Mouse (Mus musculus) embryonic facial prominence, embryonic 14.5 days (tissue): ENCODE measurements at regions not wholly inside any gene's neighbourhood (a gene's known extent, or its start where the extent isn't known, plus 50 kb on each side); places are given as distances from the start of the nearest gene placed in this dataset.

Source experiments
- ATAC-seq: fragments of 200-750 bp; cut with Nextera tagmentation; 2 replicates; pipeline ENCODE4 v1.8.0; 2017; ENCODE audit warnings: low read depth, moderate number of reproducible peaks, moderate TSS enrichment
- DNase-seq: peaks from one replicate; pipeline ENCODE4 v3.0.0-alpha.2; 2015; ENCODE audit warnings: low spot score
- H3K27ac ChIP-seq: fragments of 300-500 bp; sonication (generic); replicated peaks from 2 replicates; pipeline ENCODE4 v1.5.1; 2014; ENCODE audit warnings: low read depth, mild to moderate bottlenecking, low read length, moderate library complexity
- H3K27me3 ChIP-seq: fragments of 300-500 bp; sonication (generic); replicated peaks from 2 replicates; pipeline ENCODE4 v1.6.1; 2014; ENCODE audit warnings: low read length; ENCODE audit not compliant: control insufficient read depth, insufficient read depth
- H3K36me3 ChIP-seq: fragments of 300-500 bp; sonication (generic); 2 replicates; pipeline ENCODE4 v1.6.1; 2014; ENCODE audit warnings: low read length, mixed read lengths; ENCODE audit not compliant: control insufficient read depth, insufficient read depth
- H3K4me1 ChIP-seq: fragments of 300-500 bp; sonication (generic); 2 replicates; pipeline ENCODE4 v1.6.1; 2014; ENCODE audit warnings: antibody characterized with exemption, low read length; ENCODE audit not compliant: control insufficient read depth, insufficient read depth
- H3K4me2 ChIP-seq: fragments of 300-500 bp; sonication (generic); 2 replicates; pipeline ENCODE4 v1.6.1; 2014; ENCODE audit warnings: low read depth, mild to moderate bottlenecking, low read length, moderate library complexity, mixed read lengths
- H3K4me3 ChIP-seq: fragments of 300-500 bp; sonication (generic); 2 replicates; pipeline ENCODE4 v1.5.1; 2014; ENCODE audit warnings: low read depth, mild to moderate bottlenecking, low read length
- H3K9ac ChIP-seq: fragments of 300-500 bp; sonication (generic); 2 replicates; pipeline ENCODE4 v1.6.1; 2014; ENCODE audit warnings: low read depth, mild to moderate bottlenecking, low read length, moderate library complexity, mixed read lengths
- H3K9me3 ChIP-seq: fragments of 300-500 bp; sonication (generic); 2 replicates; pipeline ENCODE4 v1.6.1; 2016; ENCODE audit warnings: low read length; ENCODE audit not compliant: control insufficient read depth
- WGBS: fragments of 180-500 bp; shearing (Covaris S2); extraction: QIAGEN DNeasy Blood & Tissue Kit; methylation state at CpG from one replicate; pipeline ENCODE4 v1.1.7; 2014; 5-methylcytosine and 5-hydroxymethylcytosine counted together

DNA sequence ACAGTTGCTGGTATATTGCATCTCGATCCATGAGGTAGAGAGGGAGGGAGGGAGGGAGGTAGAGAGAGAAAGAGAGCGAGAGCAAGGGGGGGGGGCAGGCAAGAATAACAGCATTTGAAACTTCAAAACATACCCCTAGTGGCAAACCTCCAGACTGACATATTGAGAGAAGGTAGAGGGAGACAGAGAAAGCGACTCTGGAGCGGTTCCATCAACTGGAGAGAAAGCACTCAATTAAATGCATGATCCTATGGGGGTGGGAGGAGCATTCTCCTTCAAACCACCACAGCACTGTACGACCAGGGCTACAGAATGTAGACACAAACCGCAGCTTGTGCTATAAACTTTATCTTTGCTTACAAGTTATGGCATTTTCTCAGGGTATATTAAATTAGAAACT lies 345.7 kb upstream of the Klf12 start:
- Histone ChIP-seq H3K4me1 (no peaks in the 10 kb centered on the region), H3K4me3 (no peak overlapping the region), H3K9me3 (no peaks in the 10 kb centered on the region), H3K27ac (no peak overlapping the region), H3K36me3 (no peaks in the 10 kb centered on the region), H3K9ac (no peak overlapping the region), H3K4me2 (no peak overlapping the region), H3K27me3 (no peaks in the 10 kb centered on the region)
- DNase-seq (no peak), ATAC-seq (no peak; the same call in 1 of the 2 replicates)
- WGBS = 75% methylated on average over 6 of the region's 6 CpGs

- peak; percentile 77 for ATAC-seq
- Histone ChIP-seq H3K27ac (no peak overlapping the region), H3K4me3 (no peak overlapping the region), H3K9ac (no peak overlapping the region), H3K9me3 (no peaks in the 10 kb centered on the region), H3K27me3 (no peaks in the 10 kb centered on the region), H3K36me3 (no peaks in the 10 kb centered on the region), H3K4me2 (no peak overlapping the region), H3K4me1 (no peaks in the 10 kb centered on the region)
- DNase-seq = peak; percentile 34
- 33% methylated on average over 2 of the region's 2 CpGs for WGBS
These were observed 343.0 kb upstream of the Klf12 start for GRCm38 (mm10) chr14:100627523-100627922.

DNA sequence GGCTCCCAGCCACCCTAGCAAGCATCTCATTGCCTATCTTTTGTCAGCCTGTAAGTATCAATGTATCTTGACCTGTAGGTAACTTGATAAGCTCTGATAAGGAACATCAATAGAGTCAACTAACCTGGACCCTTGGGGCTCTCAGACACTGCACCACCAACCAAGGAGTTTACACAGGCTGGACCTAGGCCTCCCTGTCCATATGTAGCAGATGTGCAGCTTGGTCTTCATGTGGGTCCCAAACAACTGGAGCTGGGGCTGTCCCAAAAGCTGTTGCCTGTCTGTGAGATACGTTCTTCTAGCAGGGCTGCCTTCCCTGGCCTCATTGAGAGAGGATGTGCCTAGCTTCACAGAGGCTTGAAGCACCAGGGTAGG lies 335.2 kb upstream of the Klf12 start:
- Histone ChIP-seq H3K36me3 (no peaks in the 10 kb centered on the region), H3K27ac (no peak overlapping the region), H3K4me1 (no peaks in the 10 kb centered on the region), H3K9ac (no peak overlapping the region), H3K4me3 (no peak overlapping the region), H3K4me2 (no peak overlapping the region), H3K9me3 (no peaks in the 10 kb centered on the region), H3K27me3 (no peaks in the 10 kb centered on the region)
- peak; percentile 37; the same call in 1 of the 2 replicates for ATAC-seq
- 58% methylated on average over 1 of the region's 1 CpGs for WGBS
- DNase-seq = no peak

DNA sequence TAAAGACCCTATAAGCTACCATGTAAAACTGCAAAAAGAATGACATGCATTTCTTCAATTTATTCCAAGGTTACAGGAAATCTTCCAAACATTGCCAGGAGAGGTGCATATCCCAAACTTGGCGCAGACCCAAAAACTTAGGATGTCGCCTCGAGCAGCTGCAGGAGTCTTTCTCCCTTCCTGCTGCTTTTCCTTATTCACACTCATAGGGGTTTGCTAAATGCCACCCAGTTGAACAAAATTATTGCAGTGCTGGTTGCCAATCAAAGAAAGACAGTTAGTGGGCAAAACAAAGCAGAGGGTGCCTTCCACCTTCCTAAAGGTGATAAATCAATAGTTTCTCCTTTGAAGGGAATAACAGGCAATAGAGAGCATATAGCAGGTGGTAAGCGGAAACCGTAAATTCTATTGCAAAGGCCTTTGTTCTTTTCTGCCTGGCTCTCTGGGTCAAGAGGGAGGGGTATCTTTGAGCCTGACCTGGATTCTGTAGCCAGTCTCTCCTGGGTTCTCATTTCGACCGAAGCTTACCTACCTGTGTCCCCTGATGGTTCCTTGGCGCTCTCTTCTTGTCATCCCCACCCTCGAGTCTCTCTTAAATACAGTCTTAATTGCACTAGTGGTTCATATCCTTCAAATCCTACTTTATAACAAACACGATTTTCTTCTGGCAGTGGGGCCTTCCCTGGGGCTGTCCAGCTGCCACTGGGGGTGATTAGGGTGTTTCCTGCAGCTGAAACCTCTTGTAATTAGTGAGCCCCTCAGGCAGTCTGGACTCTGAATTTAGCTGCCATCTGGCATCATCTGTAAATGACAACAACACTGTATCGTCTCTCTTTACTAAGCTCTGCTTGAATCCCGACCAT lies 334.5 kb upstream of the Klf12 start:
- no peaks in the 10 kb centered on the region for H3K9me3 ChIP-seq
- no peaks in the 10 kb centered on the region for H3K4me1 ChIP-seq
- H3K4me2 ChIP-seq = no peak overlapping the region
- H3K36me3 ChIP-seq = no peaks in the 10 kb centered on the region
- peak; percentile 74 for ATAC-seq
- no peak overlapping the region for H3K27ac ChIP-seq
- no peaks in the 10 kb centered on the region for H3K27me3 ChIP-seq
- no peak overlapping the region for H3K9ac ChIP-seq
- DNase-seq = peak; percentile 59
- 43% methylated on average over 12 of the region's 12 CpGs for WGBS
- no peak overlapping the region for H3K4me3 ChIP-seq

GRCm38 (mm10) chr14:100610017-100610760 lies 325.7 kb upstream of the Klf12 start:
- no peaks in the 10 kb centered on the region for H3K4me1 ChIP-seq
- DNase-seq (peak; percentile 80), ATAC-seq (peak; percentile 57; the same call in 1 of the 2 replicates)
- no peak overlapping the region; the same call in 1 of the 2 replicates for H3K27ac ChIP-seq
- H3K27me3 ChIP-seq = no peaks in the 10 kb centered on the region
- H3K9ac ChIP-seq = no peak overlapping the region
- no peaks in the 10 kb centered on the region for H3K9me3 ChIP-seq
- no peaks in the 10 kb centered on the region for H3K36me3 ChIP-seq
- H3K4me3 ChIP-seq = no peak overlapping the region
- 84% methylated on average over 1 of the region's 1 CpGs for WGBS
- no peak overlapping the region for H3K4me2 ChIP-seq

GRCm38 (mm10) chr14:100607109-100607508 lies 322.6 kb upstream of the Klf12 start:
- peak; percentile 51 for DNase-seq
- H3K36me3 ChIP-seq = no peaks in the 10 kb centered on the region
- H3K9me3 ChIP-seq = no peaks in the 10 kb centered on the region
- no peak overlapping the region for H3K4me2 ChIP-seq
- no peak overlapping the region for H3K9ac ChIP-seq
- H3K27ac ChIP-seq = no peak overlapping the region
- WGBS = 75% methylated on average over 4 of the region's 4 CpGs
- H3K27me3 ChIP-seq = no peaks in the 10 kb centered on the region
- ATAC-seq = no peak
- H3K4me1 ChIP-seq = no peaks in the 10 kb centered on the region
- no peak overlapping the region for H3K4me3 ChIP-seq

DNA sequence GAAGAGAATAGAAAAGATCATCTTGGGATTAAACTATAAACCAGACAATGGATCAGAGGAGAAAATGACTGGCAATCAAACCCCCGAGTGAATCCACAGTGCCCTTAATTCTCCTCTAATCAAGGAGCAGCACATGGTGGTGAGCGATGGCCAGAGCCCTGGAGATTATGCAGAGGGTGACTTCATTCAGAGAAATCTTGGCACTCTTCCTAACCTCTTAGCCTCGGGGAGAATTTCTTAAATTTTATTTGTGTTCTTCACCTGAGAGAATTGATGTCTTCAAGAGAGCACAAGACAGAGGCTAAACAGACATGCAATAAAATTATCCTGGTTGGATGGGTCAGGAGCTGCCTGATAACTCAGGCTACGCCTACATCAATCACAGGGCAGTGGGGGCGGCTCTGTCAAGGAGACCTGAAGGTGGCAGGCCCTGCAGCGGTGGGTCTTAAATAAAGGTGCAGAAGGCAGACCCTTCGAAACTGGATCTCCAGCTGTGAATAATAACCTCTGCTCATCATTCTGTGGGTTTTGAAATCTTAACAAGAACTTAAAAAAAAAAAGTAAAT lies 316.5 kb upstream of the Klf12 start:
- ATAC-seq (peak; percentile 50; the same call in 1 of the 2 replicates), DNase-seq (peak; percentile 29)
- Histone ChIP-seq H3K9ac (no peak overlapping the region), H3K27ac (no peak overlapping the region), H3K27me3 (no peaks in the 10 kb centered on the region), H3K36me3 (no peaks in the 10 kb centered on the region), H3K4me1 (no peaks in the 10 kb centered on the region), H3K9me3 (0 out of 2 replicates have a peak, but pooled peaks cover 3% of the 10 kb centered on the region), H3K4me3 (no peak overlapping the region), H3K4me2 (no peak overlapping the region)
- WGBS = 45% methylated on average over 7 of the region's 7 CpGs

DNA sequence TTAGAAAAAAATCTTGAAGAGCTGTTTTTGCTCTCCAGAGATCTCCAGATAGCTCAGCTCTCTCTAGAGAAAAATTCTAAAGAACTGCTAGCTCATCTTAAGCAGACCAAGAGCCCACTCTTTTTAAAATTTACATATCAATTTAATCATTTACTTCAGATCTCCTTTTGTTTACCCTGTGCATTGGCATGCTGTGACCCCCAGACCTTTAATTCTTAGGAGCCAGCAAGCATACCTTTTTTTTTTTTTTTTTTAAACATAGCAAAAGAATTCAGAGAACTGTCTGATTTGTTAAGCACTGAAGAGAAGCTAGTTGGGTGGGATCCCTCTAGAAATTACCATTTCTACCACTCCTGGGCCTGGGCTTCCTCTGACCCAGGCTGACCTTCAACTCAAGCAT lies 285.5 kb upstream of the Klf12 start:
- H3K27me3 ChIP-seq = no peaks in the 10 kb centered on the region
- no peak overlapping the region for H3K4me3 ChIP-seq
- no peaks in the 10 kb centered on the region for H3K4me1 ChIP-seq
- H3K27ac ChIP-seq = no peak overlapping the region
- H3K36me3 ChIP-seq = no peaks in the 10 kb centered on the region
- no peak overlapping the region for H3K9ac ChIP-seq
- ATAC-seq (no peak), DNase-seq (no peak)
- H3K9me3 ChIP-seq = no peaks in the 10 kb centered on the region
- H3K4me2 ChIP-seq = no peak overlapping the region
